Mouse (Mus musculus) heart, adult 2 months (tissue): Measurements from ENCODE around the gene Tom1.

Experiments used
- CTCF ChIP-seq: fragments of 200-600 bp; IDR thresholded peaks from 2 replicates; pipeline ENCODE4 v1.8.1; 2022; ENCODE audit warnings: antibody characterized with exemption, mild to moderate bottlenecking, moderate library complexity
- EP300 ChIP-seq: fragments of 200-500 bp; IDR thresholded peaks from 2 replicates; pipeline ENCODE4 v1.6.1; 2011; ENCODE audit warnings: low read depth, low read length, control low read depth; ENCODE audit not compliant: insufficient read depth
- POLR2A ChIP-seq: fragments of 200-500 bp; IDR thresholded peaks from 2 replicates; pipeline ENCODE4 v1.6.1; 2011; ENCODE audit warnings: mild to moderate bottlenecking, low read depth, low read length, control low read depth; ENCODE audit not compliant: insufficient read depth

- TF ChIP-seq POLR2A, result no peak
- no peak for TF ChIP-seq CTCF
- no peak for TF ChIP-seq EP300
Measured at GRCm38 (mm10) chr8:75016422-75016821, 17.1 kb upstream of the Tom1 start.
